Mouse (Mus musculus) adrenal gland (tissue): ENCODE measurements around the gene Plk3.
"Not testable (repeated sequence)": the region's sequence is repeated elsewhere in the genome, so short reads cannot be mapped to it uniquely, and the experiment has no call there.

Experiments
- intact Hi-C: fragments of 180-260 bp; cut with DNase I; formaldehyde crosslinking; loops from one replicate; pipeline ENCODE4 v1.15.1; 2025
- long read RNA-seq, 2 experiments: library from polyadenylated mRNA; unstranded; transcript quantifications; one replicate each; pipeline ENCODE4 v2.0.0; 2020; ENCODE audit warnings: borderline replicate concordance in 1 of 2; ENCODE audit not compliant: insufficient replicate concordance in 1 of 2

The Plk3 gene
- long read RNA-seq, experiment 1, transcript Plk3-201 (15 exons, 2,378 nt), result major isoform, 7 of 10 reads
- long read RNA-seq, experiment 1, partial matches to known transcripts, result 2 of 10 reads
- long read RNA-seq, experiment 1, other reads (novel, unspliced or antisense), result 1 of 10 reads
- long read RNA-seq, experiment 2, transcript Plk3-201 (15 exons, 2,378 nt), result major isoform, 54 of 70 reads
- long read RNA-seq, experiment 2, partial matches to known transcripts, result 5 of 70 reads
- long read RNA-seq, experiment 2, other reads (novel, unspliced or antisense), result 11 of 70 reads

DNA sequence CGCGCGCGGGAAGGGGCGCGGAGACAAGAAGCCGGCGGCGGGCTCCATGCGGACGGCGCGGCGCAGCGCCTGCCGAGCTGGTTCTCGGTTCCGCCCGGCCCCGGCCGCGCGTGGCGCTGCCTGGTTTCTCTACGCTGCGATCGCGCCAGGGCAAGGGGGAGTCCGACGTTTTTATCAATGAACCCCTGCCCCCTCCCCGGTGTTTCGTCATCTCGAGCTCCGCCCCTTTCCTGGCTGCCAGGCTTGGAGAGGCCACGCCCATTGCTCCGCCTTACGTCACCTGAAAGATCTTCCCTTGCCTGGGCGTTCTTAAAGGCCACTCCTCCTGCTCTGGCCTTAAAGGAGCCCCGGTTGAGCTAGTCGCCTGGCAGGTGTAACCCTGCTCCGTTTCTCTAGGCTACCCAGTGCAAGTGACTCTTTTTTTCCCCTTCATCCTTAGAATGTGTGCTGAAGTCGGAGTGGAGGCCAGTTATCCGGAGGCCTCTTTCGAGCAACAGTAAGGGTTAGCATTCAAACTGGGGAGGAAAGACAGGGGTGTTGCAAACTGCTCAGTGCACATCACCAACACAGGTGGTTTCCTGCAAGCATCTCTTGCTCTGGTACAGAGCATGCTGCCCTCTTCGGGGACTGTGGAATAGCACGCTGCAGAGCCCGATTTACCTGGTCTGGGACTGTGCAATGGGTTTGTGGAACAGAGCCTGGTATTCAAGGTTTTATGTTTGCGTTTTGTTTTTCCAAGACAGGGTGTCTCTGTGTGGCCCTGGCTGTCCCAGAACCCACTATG lies at the start of gene Plk3:
TSS of gene Plk3 (minus strand) at position 147 of the 784 bp plus-strand sequence.
- intact Hi-C loops, result no loop called here

DNA sequence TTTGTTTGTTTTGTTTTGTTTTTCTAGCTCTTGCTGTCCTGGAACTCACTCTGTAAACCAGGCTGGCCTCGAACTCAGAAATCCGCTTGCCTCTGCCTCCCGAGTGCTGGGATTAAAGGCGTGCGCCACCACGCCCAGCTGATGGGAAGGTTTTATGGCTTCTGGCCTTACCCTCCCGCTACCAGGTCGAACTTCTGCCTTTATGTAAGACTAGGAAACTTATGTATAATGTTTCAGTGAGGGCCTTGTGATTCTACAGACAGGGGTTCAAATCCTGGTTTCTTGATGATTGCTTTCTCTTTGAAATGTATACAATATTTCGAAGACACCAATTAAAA lies 49.0 kb upstream of the Plk3 start:
- intact Hi-C loops, result not testable (repeated sequence)

GRCm38 (mm10) chr4:117181863-117182758 lies 48.3 kb upstream of the Plk3 start, which contains the start of gene Kif2c:
Gene Kif2c (minus strand): TSS chr4:117182639.
- intact Hi-C loops, result no loop called here

- intact Hi-C loops, result no loop called here
Observed at GRCm38 (mm10) chr4:117169936-117170335, 36.2 kb upstream of the Plk3 start.

- intact Hi-C loops, result no loop called here
Observed at GRCm38 (mm10) chr4:117161183-117161582, 27.4 kb upstream of the Plk3 start.

- intact Hi-C loops, result no loop called here
Observed at GRCm38 (mm10) chr4:117159666-117160065, 25.9 kb upstream of the Plk3 start.

- intact Hi-C loops, result no loop called here
Observed at GRCm38 (mm10) chr4:117156372-117156771, 22.6 kb upstream of the Plk3 start.

DNA sequence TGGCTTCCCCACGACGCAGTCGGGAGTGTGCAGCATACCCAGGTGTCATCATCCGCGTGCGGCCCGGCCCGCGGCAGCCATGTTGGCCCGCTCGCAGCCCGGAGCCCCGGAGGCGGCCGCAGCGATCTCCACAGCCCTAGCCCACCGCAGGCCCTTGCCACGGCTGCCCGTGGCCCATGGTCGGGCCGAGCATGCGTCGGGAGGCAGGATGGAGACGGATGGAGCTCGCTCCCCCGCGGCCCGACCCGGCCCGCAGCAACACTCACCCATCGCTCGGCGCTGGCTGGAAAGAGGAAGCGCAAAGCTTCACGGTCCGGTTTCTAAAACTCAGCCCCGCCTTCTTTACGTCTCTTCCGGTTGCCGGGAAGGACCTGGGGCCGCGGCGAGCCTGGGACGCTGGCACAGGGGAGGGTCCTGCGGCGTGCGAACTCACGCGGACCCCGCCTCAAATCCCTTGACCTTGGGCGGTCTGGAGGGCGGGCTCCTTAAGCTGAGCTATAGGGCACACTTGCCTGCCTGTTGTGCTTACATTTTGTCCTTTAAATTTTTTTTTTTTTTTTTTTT lies 22.1 kb upstream of the Plk3 start, which contains the start of gene Rps8:
TSS of gene Rps8 (minus strand) at position 452 of the 564 bp plus-strand sequence.
- intact Hi-C loops, result no loop called here

DNA sequence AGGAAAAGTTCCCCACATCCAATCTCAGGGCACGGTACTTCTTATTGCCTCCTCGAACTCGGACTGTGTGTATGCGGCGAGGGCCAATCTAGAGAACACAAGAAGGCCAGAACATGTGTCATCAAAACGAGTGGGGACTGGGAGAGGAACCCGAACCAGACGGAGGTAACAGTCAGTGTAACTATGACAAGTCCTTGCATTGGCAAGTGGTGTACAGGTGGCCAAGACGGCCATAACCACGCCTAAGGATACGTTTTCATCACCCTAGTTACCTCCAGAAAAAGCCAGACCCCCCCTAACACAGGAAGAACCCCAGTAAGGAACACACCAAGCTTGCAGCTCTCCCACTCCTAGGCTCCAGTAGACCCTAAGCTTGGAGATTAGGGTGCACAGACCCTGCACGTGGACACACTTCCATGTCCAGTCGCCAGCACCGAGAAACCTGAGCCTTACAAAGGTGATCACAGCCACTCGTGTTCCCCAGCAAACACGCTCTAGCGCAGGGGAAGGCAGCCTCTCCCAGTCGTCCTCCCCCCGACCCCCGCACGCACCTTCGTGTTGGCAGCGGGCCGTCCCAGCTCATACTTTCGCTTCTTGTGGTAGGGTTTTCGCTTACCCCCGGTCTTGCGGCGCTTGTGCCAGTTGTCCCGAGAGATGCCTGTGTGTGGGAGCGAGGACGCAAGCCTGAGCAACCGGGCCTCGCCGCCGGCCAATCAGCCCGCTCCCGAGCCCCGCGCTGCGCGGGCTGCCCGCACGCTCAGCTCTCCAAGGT lies 21.4 kb upstream of the Plk3 start:
- intact Hi-C loops, result no loop called here

DNA sequence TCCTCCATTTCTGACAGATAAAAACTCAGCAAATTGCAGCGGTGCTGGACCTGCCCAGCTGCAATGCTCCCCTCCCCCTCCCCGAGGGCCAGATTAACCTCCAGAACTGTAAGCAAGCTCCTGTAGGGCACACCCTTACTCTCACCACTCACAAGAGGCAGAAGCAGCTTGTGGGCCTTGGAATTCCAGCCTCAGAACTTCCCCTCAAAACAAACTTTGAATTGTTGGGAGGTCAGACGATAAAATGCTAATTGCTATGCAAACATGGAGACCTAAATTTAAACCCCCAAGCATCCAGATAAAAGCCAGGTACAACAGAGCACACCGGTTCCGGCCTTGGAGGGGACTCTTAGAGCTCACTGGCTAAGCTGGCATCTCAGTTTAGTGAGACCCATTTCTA lies 19.0 kb upstream of the Plk3 start:
- intact Hi-C loops, result no loop called here

DNA sequence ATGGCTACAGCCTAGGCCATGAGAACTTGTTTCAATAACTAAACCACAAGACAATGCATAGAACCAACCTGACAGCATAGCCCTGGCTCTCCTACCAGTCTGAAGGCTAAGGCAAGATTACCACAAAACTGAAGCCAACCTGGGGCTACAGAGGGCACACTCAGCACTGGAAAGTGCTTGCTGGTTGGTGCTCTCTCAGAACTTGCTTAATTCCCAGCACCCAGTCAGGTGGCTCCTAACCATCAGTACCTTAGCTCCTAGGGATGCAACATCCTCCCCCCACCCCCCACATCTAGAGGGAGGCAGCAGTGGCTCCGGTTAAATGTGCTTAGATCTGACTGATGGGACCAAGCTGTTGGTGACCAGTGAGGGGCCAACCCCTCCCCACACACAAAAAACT lies 17.7 kb upstream of the Plk3 start:
- intact Hi-C loops, result no loop called here

DNA sequence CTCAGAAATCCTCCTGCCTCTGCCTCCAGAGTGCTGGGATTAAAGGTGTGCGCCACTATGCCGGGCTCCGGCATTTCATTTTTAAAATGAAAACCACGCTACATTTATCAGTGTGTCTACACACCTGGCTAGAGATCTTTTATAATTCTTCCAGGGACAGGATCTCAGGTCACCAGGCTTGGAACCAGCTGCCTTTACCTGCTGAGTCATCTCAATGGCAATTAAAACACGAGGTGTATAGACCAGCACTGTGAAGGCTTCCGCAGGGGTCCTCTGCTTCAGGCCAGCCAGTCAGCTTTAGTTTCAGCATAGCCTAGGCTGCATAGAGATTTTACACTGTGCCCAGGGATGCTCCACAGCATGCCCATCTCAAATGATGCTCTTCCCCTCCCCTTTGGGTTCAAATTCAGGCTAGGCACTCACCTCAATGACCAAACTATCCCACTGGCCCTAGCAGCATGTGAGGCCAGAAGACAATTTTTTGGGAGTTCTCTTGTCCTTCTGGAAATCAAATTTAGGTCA lies 16.5 kb upstream of the Plk3 start:
- intact Hi-C loops, result no loop called here

GRCm38 (mm10) chr4:117149291-117150211 lies 15.8 kb upstream of the Plk3 start:
- intact Hi-C loops, result no loop called here

GRCm38 (mm10) chr4:117148815-117149214 lies 15.1 kb upstream of the Plk3 start:
- intact Hi-C loops, result no loop called here

DNA sequence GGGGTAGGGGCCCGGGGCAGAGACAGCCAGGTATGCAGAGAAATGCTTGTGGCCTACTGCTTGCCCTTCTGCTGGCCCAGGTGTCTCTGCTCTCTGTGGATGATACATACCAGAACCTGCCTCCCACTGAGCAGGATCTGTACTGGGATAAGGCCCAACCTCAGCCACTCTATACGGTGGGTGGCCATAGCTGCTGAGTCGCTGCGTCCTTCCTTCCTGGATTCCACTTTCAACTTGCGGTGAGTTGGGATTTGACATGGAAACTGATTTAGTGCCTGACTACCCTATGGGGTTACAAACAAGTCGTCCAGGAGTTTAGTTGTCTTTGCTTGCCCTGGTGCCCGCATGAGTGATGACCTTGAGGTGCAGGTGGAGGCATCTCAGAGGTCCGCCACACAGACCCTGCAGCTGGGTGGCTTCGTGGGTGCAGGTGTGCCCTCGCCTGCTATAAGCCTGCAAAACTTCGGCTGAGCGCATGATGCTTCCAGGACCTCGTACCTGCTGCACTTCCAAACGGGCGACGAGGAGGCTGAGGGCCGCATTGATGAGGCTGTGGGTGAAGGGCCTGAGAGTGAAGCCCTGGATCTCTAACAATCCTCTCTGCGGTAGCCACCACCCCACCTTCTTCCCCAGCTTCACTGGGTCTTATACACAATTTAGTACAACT lies 14.4 kb upstream of the Plk3 start:
- intact Hi-C loops, result no loop called here

DNA sequence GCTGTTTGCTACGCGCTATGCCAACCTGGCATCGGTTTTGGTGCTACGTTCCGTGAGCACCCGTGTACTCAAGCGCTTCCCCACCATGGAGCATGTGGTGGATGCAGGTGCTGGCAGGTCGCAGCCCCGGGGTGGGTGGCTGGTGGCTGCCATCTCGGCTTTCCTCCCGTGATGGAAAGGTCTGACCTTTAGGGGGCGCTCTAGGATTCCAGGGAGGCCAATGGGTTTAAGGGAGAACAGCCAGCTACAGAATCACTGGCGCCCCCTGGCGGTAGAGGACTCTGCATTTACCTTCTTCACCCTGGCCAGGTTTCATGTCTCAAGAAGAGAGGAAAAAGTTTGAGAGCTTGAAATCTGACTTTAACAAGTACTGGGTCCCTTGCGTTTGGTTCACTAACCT lies 12.4 kb upstream of the Plk3 start:
- intact Hi-C loops, result no loop called here

DNA sequence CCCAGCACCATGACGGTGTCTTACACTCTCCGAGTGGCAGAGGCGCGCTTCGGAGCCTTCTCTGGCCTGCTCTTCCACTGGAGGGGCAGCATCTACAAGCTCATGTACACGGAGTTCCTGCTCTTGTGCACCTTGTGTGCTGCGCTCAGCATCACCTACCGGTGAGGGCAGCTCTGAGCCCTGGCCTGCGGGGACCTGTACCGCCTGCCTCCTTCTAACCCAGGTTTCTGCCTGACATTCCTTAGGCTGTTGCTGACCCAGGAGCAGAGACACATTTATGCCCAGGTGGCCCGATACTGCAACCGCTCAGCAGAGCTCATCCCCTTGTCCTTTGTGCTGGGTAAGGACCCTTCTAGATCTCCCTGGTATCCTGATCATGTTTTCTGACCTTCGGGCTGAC lies 11.5 kb upstream of the Plk3 start:
- intact Hi-C loops, result no loop called here

DNA sequence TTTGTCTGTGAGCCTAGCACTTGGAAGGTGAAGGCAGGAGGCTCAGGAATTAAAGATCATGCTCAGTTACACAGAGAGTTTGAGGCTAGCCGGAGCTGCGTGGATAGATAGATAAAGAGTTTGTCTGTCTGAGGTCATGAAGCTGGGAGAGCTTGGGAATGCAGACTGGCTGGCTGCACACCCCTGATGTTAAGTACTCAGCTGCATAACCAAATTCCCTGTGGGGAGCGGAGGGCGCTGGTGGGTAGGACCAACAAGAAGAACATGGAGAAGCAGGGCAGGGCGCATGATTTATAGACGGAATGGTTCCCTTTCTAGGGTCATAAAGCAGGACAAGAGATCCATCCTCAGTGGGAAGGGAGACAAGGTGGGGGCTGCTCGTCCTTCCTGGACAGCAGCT lies 9.3 kb upstream of the Plk3 start:
- intact Hi-C loops, result loop anchor here (5.0 kb wide), 3 partner anchors 41 to 316 kb away; no protein-coding TSS in a partner anchor

DNA sequence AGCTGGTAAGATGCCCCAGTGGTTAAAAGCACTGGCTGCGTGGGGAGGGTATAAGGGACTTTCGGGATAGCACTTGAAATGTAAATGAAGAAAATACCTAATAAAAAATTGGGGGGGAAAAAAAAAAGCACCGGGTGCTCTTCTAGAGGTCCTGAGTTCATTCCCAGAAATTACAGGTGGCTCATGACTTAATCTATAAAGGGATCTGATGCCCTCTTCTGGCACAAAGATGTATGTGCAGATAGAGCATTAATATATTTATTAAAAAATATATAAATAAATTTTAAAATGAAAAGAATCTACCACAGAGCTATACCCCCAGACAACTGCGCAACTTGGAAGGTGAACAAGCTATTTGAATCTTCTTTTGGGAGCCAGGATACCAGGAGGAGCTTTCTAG lies 6.8 kb upstream of the Plk3 start:
- intact Hi-C loops, result loop anchor here (5.0 kb wide), 3 partner anchors 38 to 313 kb away; no protein-coding TSS in a partner anchor
